ENCODE assay signal across 11 mouse cellular contexts in the genomic region with DNA sequence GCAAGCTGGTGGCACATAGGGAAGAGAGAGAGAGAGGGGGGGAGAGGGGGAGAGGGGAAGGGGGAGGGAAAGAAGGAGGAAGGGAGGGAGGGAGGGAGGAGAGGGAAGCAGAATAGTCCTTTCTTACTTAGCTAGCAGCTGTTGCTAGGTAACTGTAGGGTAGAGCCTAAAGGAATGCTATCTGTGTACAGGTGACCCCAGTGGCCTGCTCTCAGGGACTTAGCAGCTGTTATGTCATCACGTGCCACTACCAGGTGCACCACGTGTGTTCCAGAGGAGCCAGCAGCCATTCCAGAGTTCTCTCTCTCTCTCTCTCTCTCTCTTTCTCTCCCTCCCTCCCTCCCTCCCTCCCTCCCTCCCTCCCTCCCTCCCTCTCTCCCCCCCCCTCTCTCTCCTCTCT. TPM values are rescaled to one million over a fixed set of nuclear protein-coding genes. Genes with fewer than 3 reads are reported as not detected.
DNase-seq lines count a peak whose midpoint lies in the region; ATAC-seq and TF ChIP-seq lines count a peak whose summit lies in the region.
"Had no signal": no experiment of that assay in that cellular context is flagged by ENCODE, and none has a peak within 500 bp of the region (broad histone marks: within the 10 kb centered on the region; RNA-seq: fewer than 3 reads in every experiment).

No protein-coding gene starts in this region.

- intact Hi-C loops in gastrocnemius, postnatal 36 days (cut with DNase I): no loop called here

- peak; percentile 54; the same call in 1 of the 2 replicates for ATAC-seq in lung, embryonic 14.5 days (ENCODE audit: insufficient read depth)
- ATAC-seq in forebrain, embryonic 14.5 days: peak; percentile 57
- peak; percentile 71; the same call in 1 of the 2 replicates for ATAC-seq in midbrain, postnatal 0 days (ENCODE audit: low FRiP score)
- ATAC-seq in monocyte, adult 5-6 weeks (replicated peaks; ENCODE audit: insufficient number of reproducible peaks, low FRiP score, low TSS enrichment, poor library complexity, severe bottlenecking): no peak

- no peaks in the 10 kb centered on the region for H3K4me1 ChIP-seq in lung, embryonic 14.5 days (ENCODE audit: insufficient read depth)
- H3K4me1 ChIP-seq in forebrain, embryonic 14.5 days (ENCODE audit: control insufficient read depth, insufficient read depth, low read length): no peaks in the 10 kb centered on the region
- H3K4me1 ChIP-seq in midbrain, postnatal 0 days (ENCODE audit: insufficient read depth, low read length): no peaks in the 10 kb centered on the region

- 19% methylated on average over 2 of the region's 2 CpGs for WGBS in lung, embryonic 14.5 days
- WGBS in forebrain, embryonic 14.5 days: 12% methylated on average over 2 of the region's 2 CpGs
- 11% methylated on average over 2 of the region's 2 CpGs for WGBS in midbrain, postnatal 0 days

- H3K27ac ChIP-seq in lung, embryonic 14.5 days (ENCODE audit: low read depth): no peak overlapping the region
- H3K27ac ChIP-seq in forebrain, embryonic 14.5 days (ENCODE audit: low read depth, low read length): no peak overlapping the region
- no peak overlapping the region for H3K27ac ChIP-seq in midbrain, postnatal 0 days (ENCODE audit: low read depth, low read length)

- no peak overlapping the region for H3K4me2 ChIP-seq in lung, embryonic 14.5 days
- no peak overlapping the region for H3K4me2 ChIP-seq in forebrain, embryonic 14.5 days (ENCODE audit: low read length)
- no peak overlapping the region for H3K4me2 ChIP-seq in midbrain, postnatal 0 days (ENCODE audit: low read depth, low read length, poor library complexity, severe bottlenecking)
- H3K4me2 ChIP-seq: liver, embryonic 11.5 days had no signal

- H3K9me3 ChIP-seq in lung, embryonic 14.5 days (ENCODE audit: low read depth, low read length): no peaks in the 10 kb centered on the region
- H3K9me3 ChIP-seq in forebrain, embryonic 14.5 days (replicated peaks; ENCODE audit: control insufficient read depth, low read length): no peaks in the 10 kb centered on the region
- no peaks in the 10 kb centered on the region for H3K9me3 ChIP-seq in midbrain, postnatal 0 days (ENCODE audit: low read length)

- DNase-seq in lung, embryonic 14.5 days: peak; percentile 20
- no peak for DNase-seq in lung, postnatal 25 days (ENCODE audit: low spot score)
- DNase-seq in forebrain, embryonic 14.5 days (ENCODE audit: low spot score): peak; percentile 39
- DNase-seq in kidney, adult 9 months: peak; percentile 62
- peak; percentile 21 for DNase-seq in midbrain, postnatal 0 days (ENCODE audit: low spot score)
- no peak for DNase-seq in gastrocnemius, postnatal 36 days
- no peak for DNase-seq in thymus, postnatal 14 days
- DNase-seq: layer of hippocampus, adult 9-11 months; right cerebral cortex, adult 18-20 months had no signal

- no peaks in the 10 kb centered on the region for H3K36me3 ChIP-seq in lung, embryonic 14.5 days (ENCODE audit: insufficient read depth)
- no peaks in the 10 kb centered on the region for H3K36me3 ChIP-seq in forebrain, embryonic 14.5 days (ENCODE audit: control insufficient read depth, insufficient read depth, low read length)
- no peaks in the 10 kb centered on the region for H3K36me3 ChIP-seq in midbrain, postnatal 0 days (ENCODE audit: insufficient read depth, low read length)

- no peak overlapping the region for H3K4me3 ChIP-seq in lung, embryonic 14.5 days (ENCODE audit: low read depth, low read length)
- no peak overlapping the region for H3K4me3 ChIP-seq in forebrain, embryonic 14.5 days (ENCODE audit: low read depth, low read length)
- no peak overlapping the region for H3K4me3 ChIP-seq in midbrain, postnatal 0 days (ENCODE audit: low read depth, low read length)

- H3K9ac ChIP-seq in lung, embryonic 14.5 days: no peak overlapping the region
- no peak overlapping the region for H3K9ac ChIP-seq in forebrain, embryonic 14.5 days (ENCODE audit: low read length)
- H3K9ac ChIP-seq in midbrain, postnatal 0 days (replicated peaks; ENCODE audit: low read length, poor library complexity, severe bottlenecking): no peak overlapping the region

- H3K27me3 ChIP-seq in lung, embryonic 14.5 days (ENCODE audit: insufficient read depth, low read length): no peaks in the 10 kb centered on the region
- no peaks in the 10 kb centered on the region for H3K27me3 ChIP-seq in forebrain, embryonic 14.5 days (replicated peaks; ENCODE audit: control insufficient read depth, insufficient read depth, low read length)
- H3K27me3 ChIP-seq in midbrain, postnatal 0 days (ENCODE audit: insufficient read depth, low read length): no peaks in the 10 kb centered on the region

- TF ChIP-seq CTCF in lung, embryonic 14.5 days (IDR thresholded peaks at IDR 0.05; ENCODE audit: low read depth): no peak
- no peak for TF ChIP-seq CTCF in midbrain, postnatal 0 days (IDR thresholded peaks at IDR 0.05)

RNA-seq across cellular contexts. Expression of gene Zmym5, which starts 33.0 kb away (rescaled TPM):
- 22.2 and 23.3 TPM in 2 replicates for polyA plus RNA-seq in lung, embryonic 14.5 days (2014; fragmentation: Nextera tagmentation; extraction: Ambion mirVana)
- 24.1 and 25.7 TPM in 2 replicates for polyA plus RNA-seq in forebrain, embryonic 14.5 days (2014; fragmentation: Nextera tagmentation; extraction: Ambion mirVana)
- total RNA-seq in midbrain, postnatal 0 days (2014; rRNA removed): 17.2 and 18.3 TPM in 2 replicates
- polyA plus RNA-seq in midbrain, postnatal 0 days (2015; fragmentation: Nextera tagmentation; extraction: Ambion mirVana): 29.5 and 32.3 TPM in 2 replicates
- total RNA-seq in monocyte, adult 5-6 weeks (2017): 36.4 to 50.8 TPM (median 44.7 TPM) in 3 replicates
- 10 to 100 TPM; 12.8 to 18.5 TPM for total RNA-seq in gastrocnemius, postnatal 36 days (2021)

RNA-seq across cellular contexts. Expression of gene Zmym2, which starts 41.9 kb away (rescaled TPM):
- 45.1 and 49.5 TPM in 2 replicates for polyA plus RNA-seq in lung, embryonic 14.5 days (2014; fragmentation: Nextera tagmentation; extraction: Ambion mirVana)
- polyA plus RNA-seq in forebrain, embryonic 14.5 days (2014; fragmentation: Nextera tagmentation; extraction: Ambion mirVana): 54.7 and 73.1 TPM in 2 replicates
- total RNA-seq in midbrain, postnatal 0 days (2014; rRNA removed): 46.5 and 62.4 TPM in 2 replicates
- polyA plus RNA-seq in midbrain, postnatal 0 days (2015; fragmentation: Nextera tagmentation; extraction: Ambion mirVana): 26.1 and 29.6 TPM in 2 replicates
- 59.4 to 75.0 TPM (median 70.7 TPM) in 3 replicates for total RNA-seq in monocyte, adult 5-6 weeks (2017)
- 10 to 100 TPM; 30.5 to 34.2 TPM for total RNA-seq in gastrocnemius, postnatal 36 days (2021)

Comparison
In these comparisons a context has a peak if more than half of its experiments do, and no peak if none do; other contexts are left out.
1. DNase-seq: peak in lung, embryonic 14.5 days (single experiment), forebrain, embryonic 14.5 days (single experiment), kidney, adult 9 months (single experiment) and midbrain, postnatal 0 days (single experiment); none in lung, postnatal 25 days (single experiment), gastrocnemius, postnatal 36 days (0 of 2) and thymus, postnatal 14 days (single experiment).